Mouse (Mus musculus) adrenal gland, postnatal 36 days (tissue): Measurements from ENCODE around the gene Miip. TPM values are rescaled to one million over a fixed set of nuclear protein-coding genes. Genes with fewer than 3 reads are reported as not detected.

Source experiments
- DNase-seq, 2 experiments: peaks; one replicate each; pipeline ENCODE4 v3.0.0; 2021; ENCODE audit warnings: mixed read lengths in 1 of 2
- long read RNA-seq, 2 experiments: library from polyadenylated mRNA; stranded (forward); transcript quantifications; one replicate each; pipeline ENCODE4 v2.0.0; 2021; ENCODE audit warnings: borderline sequencing depth in 2 of 2
- total RNA-seq, 2 experiments: library from RNA; stranded (reverse); gene quantifications; 2 replicates each; pipeline ENCODE4 v1.2.3; 2021

Gene Miip
- 10 to 100 TPM; 16.0 to 20.6 TPM for total RNA-seq
- long read RNA-seq, experiment 1, transcript Miip-205 (9 exons, 1,909 nt) = minor isoform, 8 of 55 reads
- long read RNA-seq, experiment 1, transcript Miip-201 (10 exons, 1,813 nt) = major isoform, 18 of 55 reads
- long read RNA-seq, experiment 1, partial matches to known transcripts = 4 of 55 reads
- long read RNA-seq, experiment 1, other reads (novel, unspliced or antisense) = 25 of 55 reads
- long read RNA-seq, experiment 2, transcript Miip-201 (10 exons, 1,813 nt) = major isoform, 5 of 14 reads
- long read RNA-seq, experiment 2, partial matches to known transcripts = 2 of 14 reads
- long read RNA-seq, experiment 2, other reads (novel, unspliced or antisense) = 4 of 14 reads

GRCm38 (mm10) chr4:147868450-147869031 lies at the start of gene Miip, which contains the start of gene Fv1:
Gene Miip, minus strand, starts transcription at chr4:147868816.
Gene Fv1, plus strand, starts transcription at chr4:147868979.
- peak; percentile 96 to 97 for DNase-seq

- DNase-seq = no peak
These were observed 40.9 kb upstream of the Miip start for GRCm38 (mm10) chr4:147909486-147909885.

GRCm38 (mm10) chr4:147906230-147906629 lies 37.6 kb upstream of the Miip start:
- peak; percentile 53 to 56 for DNase-seq

GRCm38 (mm10) chr4:147905090-147905659 lies 36.6 kb upstream of the Miip start:
- no peak for DNase-seq

GRCm38 (mm10) chr4:147904313-147905089 lies 35.9 kb upstream of the Miip start, which contains the start of gene Mfn2:
Gene Mfn2, minus strand, starts transcription at chr4:147904704.
- DNase-seq = peak; percentile 89 to 91

GRCm38 (mm10) chr4:147903601-147904000 lies 35.0 kb upstream of the Miip start:
- DNase-seq = peak; percentile 38 to 71

- DNase-seq = no peak
These were observed 34.4 kb upstream of the Miip start for GRCm38 (mm10) chr4:147902906-147903500.

GRCm38 (mm10) chr4:147900452-147900851 lies 31.8 kb upstream of the Miip start:
- no peak for DNase-seq

- no peak for DNase-seq
These were observed 28.7 kb upstream of the Miip start for GRCm38 (mm10) chr4:147897348-147897747.

GRCm38 (mm10) chr4:147896411-147896810 lies 27.8 kb upstream of the Miip start:
- DNase-seq = no peak

- DNase-seq = no peak
These were observed 27.3 kb upstream of the Miip start for GRCm38 (mm10) chr4:147895815-147896330.

- peak; percentile 44 to 52 for DNase-seq
These were observed 21.7 kb upstream of the Miip start for GRCm38 (mm10) chr4:147890341-147890740.

- no peak for DNase-seq
These were observed 19.6 kb upstream of the Miip start for GRCm38 (mm10) chr4:147888237-147888636.

GRCm38 (mm10) chr4:147887277-147887676 lies 18.7 kb upstream of the Miip start:
- DNase-seq = no peak

- no peak for DNase-seq
These were observed 17.5 kb upstream of the Miip start for GRCm38 (mm10) chr4:147886158-147886557.

- DNase-seq = peak; percentile 45 to 61
These were observed 15.5 kb upstream of the Miip start for GRCm38 (mm10) chr4:147884138-147884537.

- DNase-seq = no peak
These were observed 14.4 kb upstream of the Miip start for GRCm38 (mm10) chr4:147883041-147883440.

GRCm38 (mm10) chr4:147881792-147882191 lies 13.2 kb upstream of the Miip start:
- DNase-seq = no peak

- no peak for DNase-seq
These were observed 11.2 kb upstream of the Miip start for GRCm38 (mm10) chr4:147879865-147880264.

GRCm38 (mm10) chr4:147879456-147879855 lies 10.8 kb upstream of the Miip start:
- no peak for DNase-seq

- DNase-seq = no peak
These were observed 9.9 kb upstream of the Miip start for GRCm38 (mm10) chr4:147878537-147878936.
